Mouse (Mus musculus) kidney, adult 2 months (tissue): ENCODE results near the gene Zfp760.
"Not testable (repeated sequence)": the region's sequence is repeated elsewhere in the genome, so short reads cannot be mapped to it uniquely, and the experiment has no call there.

ENCODE experiments used
- CTCF ChIP-seq: fragments of 200-500 bp; conservative IDR thresholded peaks from 2 replicates; pipeline ENCODE4 v1.5.1; 2011; ENCODE audit warnings: low read depth, mild to moderate bottlenecking, control low read depth, low read length, moderate library complexity, mixed read lengths; ENCODE audit not compliant: insufficient read depth, insufficient read length
- POLR2A ChIP-seq: fragments of 200-500 bp; IDR thresholded peaks from one replicate; pipeline ENCODE4 v1.6.1; 2011; ENCODE audit warnings: low read depth, low read length, control low read depth

DNA sequence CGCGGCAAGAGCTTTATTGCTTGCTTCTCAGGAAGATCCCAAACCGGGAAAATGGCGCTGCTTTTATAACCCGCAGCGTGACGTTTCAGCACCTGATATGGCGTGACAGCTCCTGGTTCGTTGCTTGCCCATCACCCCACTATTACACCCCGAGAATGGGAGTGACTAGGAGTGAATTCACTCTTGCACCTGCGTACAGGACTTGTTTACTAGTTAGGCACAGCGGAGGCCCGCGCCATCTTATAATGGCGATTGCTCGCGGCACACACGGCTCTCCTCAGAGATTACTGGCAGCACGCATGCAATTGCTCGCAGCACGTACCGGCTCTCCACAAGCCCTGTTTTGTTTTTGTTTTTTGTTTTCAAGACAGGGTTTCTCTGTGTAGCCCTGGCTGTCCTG, 23.0 kb downstream of the Zfp760 start, which contains the start of gene Zfp229:
- TF ChIP-seq CTCF, POLR2A: not testable (repeated sequence)
